Mouse (Mus musculus) left cerebral cortex, adult 2 months (tissue): ENCODE data around the gene Selenov. TPM values are rescaled to one million over a fixed set of nuclear protein-coding genes. Genes with fewer than 3 reads are reported as not detected.

Experiments used
- DNase-seq, 2 experiments: peaks; one replicate each; pipeline ENCODE4 v3.0.0; 2021 to 2022; ENCODE audit warnings: low spot score in 2 of 2, mixed read lengths in 1 of 2; ENCODE audit errors: extremely low spot score in 1 of 2
- H3K27ac ChIP-seq: fragments of 200-600 bp; 2 replicates; pipeline ENCODE4 v1.8.1; 2022
- H3K4me3 ChIP-seq: fragments of 200-600 bp; 2 replicates; pipeline ENCODE4 v1.8.1; 2022
- CTCF ChIP-seq: fragments of 200-600 bp; IDR thresholded peaks from 2 replicates; pipeline ENCODE4 v1.8.1; 2022; ENCODE audit warnings: antibody characterized with exemption, mild to moderate bottlenecking, moderate library complexity
- intact Hi-C: fragments of 180-260 bp; cut with DNase I; formaldehyde crosslinking; loops from one replicate; pipeline ENCODE4 v1.15.1; 2025
- total RNA-seq, 2 experiments: library from RNA; stranded (reverse); gene quantifications; 2 replicates each; pipeline ENCODE4 v1.2.3; 2021

Selenov gene
- total RNA-seq, 2 experiments from 2014 or later, result 0.79 to 1.1 TPM

- intact Hi-C loops, result loop anchor here (5.0 kb wide), 1 partner anchor 59 kb away; the partner anchor contains the start of gene Supt5
- peak overlapping the region; percentile 92 for H3K27ac ChIP-seq
- TF ChIP-seq CTCF, result no peak
- no peak for DNase-seq
- peak overlapping the region; percentile 76 for H3K4me3 ChIP-seq
Observed at GRCm38 (mm10) chr7:28278279-28278652, 12.7 kb downstream of the Selenov start.

DNA sequence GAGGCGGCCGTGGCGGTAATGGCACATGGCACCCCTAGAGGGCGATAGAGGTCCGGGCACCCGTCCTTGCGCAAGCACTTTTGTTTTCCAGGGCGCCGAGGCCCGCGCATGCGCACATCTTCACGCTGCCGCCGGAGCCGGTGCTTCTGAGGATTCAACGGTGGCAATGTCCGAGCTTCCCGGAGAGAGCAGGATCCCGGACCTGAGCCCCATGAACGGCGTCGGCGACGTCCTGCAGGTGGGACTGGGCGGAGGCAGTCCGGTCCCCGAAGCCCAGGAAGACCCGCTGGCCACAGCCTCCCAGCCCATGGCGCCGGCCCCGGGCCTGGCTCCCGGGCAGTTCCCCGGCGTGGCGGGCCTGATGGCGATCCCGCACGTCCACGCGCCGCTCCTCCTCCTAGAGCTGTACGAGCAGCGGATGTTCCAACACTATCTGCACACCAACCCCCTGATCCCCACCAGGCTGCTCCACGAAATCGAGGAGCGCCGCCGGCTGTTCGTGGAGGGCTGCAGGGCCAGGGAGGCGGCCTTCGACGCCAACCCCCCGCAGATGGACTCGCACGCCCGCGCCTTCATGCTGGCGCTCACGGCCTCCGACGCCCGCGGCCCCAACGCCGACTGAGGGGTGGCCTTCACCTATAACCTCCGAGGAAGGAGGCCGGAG, 13.2 kb downstream of the Selenov start, which contains the start of gene Eid2b:
Gene Eid2b (plus strand): TSS at position 125 of the 664 bp plus-strand sequence.
- peak within 1 kb of the TSS; percentile 92 for H3K27ac ChIP-seq
- peak; percentile 98 for TF ChIP-seq CTCF
- peak; percentile 96 to 98 for DNase-seq
- peak within 1 kb of the TSS; percentile 76 for H3K4me3 ChIP-seq
- intact Hi-C loops, result loop anchor here (5.0 kb wide), 1 partner anchor 60 kb away; the partner anchor contains the start of gene Supt5

- intact Hi-C loops, result loop anchor here (5.0 kb wide), 1 partner anchor 60 kb away; the partner anchor contains the start of gene Supt5
- H3K4me3 ChIP-seq, result no peak overlapping the region
- no peak for TF ChIP-seq CTCF
- DNase-seq, result no peak
- H3K27ac ChIP-seq, result no peak overlapping the region
Observed at GRCm38 (mm10) chr7:28277237-28277614, 13.8 kb downstream of the Selenov start.

DNA sequence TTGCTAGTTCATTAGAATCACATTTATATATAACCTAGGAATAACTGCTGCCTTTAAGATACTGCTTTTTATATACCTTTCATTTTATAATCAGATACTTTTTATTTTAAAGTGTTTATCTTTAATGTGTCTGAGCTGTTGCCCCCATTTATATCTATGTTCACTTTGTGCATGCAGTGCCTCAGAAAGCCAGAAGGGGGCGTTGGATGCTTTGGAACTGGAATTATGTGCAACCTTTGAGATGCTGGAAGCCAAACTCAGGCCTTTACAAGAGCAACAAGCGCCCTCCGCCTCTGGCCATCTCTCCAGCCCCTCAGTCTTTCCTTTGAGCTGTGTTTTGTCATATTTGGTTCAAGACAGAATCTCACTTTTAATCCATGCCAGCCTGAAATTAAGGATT, 19.2 kb downstream of the Selenov start:
- peak; percentile 29 for TF ChIP-seq CTCF
- no peak overlapping the region for H3K27ac ChIP-seq
- no peak overlapping the region for H3K4me3 ChIP-seq
- DNase-seq, result no peak
- intact Hi-C loops, result no loop called here

GRCm38 (mm10) chr7:28269355-28269754, 21.6 kb downstream of the Selenov start:
- peak; percentile 21 for TF ChIP-seq CTCF
- DNase-seq, result no peak
- H3K27ac ChIP-seq, result no peak overlapping the region
- H3K4me3 ChIP-seq, result no peak overlapping the region
- intact Hi-C loops, result loop anchor here (5.0 kb wide), 1 partner anchor 62 kb away; no protein-coding TSS in a partner anchor

DNA sequence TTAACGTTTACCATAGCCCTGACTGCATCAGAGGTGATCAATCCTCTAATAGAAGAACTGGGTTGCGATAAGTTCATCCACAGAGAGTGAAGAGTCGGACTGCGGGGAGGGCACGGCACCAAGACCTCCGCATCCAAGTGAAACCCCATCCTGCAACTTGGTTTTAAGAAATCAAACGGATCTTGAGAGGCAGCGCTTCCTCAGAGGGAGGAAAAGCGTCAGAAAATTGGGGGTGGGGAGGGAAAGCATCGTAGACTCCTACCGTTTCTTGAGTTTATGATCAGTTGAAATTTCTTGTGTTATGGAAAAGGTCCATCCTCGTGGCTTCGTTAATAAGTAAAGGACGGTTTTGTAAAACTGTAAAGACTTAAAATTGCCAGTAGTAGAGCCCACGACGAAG, 22.4 kb downstream of the Selenov start:
- peak overlapping the region; percentile 57 for H3K4me3 ChIP-seq
- intact Hi-C loops, result loop anchor here (5.0 kb wide), 1 partner anchor 61 kb away; no protein-coding TSS in a partner anchor
- no peak for DNase-seq
- TF ChIP-seq CTCF, result no peak
- H3K27ac ChIP-seq, result peak overlapping the region; percentile 88

DNA sequence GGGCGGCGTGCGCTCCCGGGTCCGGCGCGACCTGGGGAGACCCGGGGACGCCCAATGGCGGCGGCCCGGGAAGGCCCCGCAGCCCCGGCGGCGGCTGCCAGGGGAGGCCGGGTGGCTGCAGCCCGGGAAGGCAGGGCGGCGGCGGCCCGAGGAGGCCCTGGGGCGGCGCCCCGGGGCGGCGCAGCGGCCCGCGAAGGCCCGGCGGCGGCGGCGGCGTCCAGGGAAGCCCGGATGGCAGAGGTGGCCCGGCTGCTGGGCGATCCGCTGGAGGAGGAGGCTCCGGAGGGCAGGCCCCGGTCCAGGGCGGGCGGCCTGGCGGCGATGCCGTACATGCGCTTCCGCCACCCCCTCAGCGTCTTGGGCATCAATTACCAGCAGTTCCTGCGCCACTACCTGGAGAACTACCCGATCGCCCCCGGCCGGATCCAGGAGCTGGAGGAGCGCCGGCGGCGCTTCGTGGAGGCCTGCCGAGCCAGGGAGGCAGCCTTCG, 22.9 kb downstream of the Selenov start:
- peak; percentile 54 to 69 for DNase-seq
- intact Hi-C loops, result loop anchor here (5.0 kb wide), 1 partner anchor 61 kb away; no protein-coding TSS in a partner anchor
- TF ChIP-seq CTCF, result no peak
- H3K4me3 ChIP-seq, result peak overlapping the region; percentile 57
- peak overlapping the region; percentile 88 for H3K27ac ChIP-seq

GRCm38 (mm10) chr7:28267129-28268041, 23.6 kb downstream of the Selenov start, which contains the start of gene Eid2:
TSS of gene Eid2 (plus strand) at chr7:28267881.
- intact Hi-C loops, result loop anchor here (5.0 kb wide), 1 partner anchor 60 kb away; no protein-coding TSS in a partner anchor
- Histone ChIP-seq H3K4me3 (peak within 1 kb of the TSS; percentile 57), H3K27ac (peak within 1 kb of the TSS; percentile 88)
- DNase-seq, result peak; percentile 91 to 92
- TF ChIP-seq CTCF, result no peak; the same call in none of the 2 replicates

GRCm38 (mm10) chr7:28265391-28265790, 25.6 kb downstream of the Selenov start:
- TF ChIP-seq CTCF, result no peak
- H3K27ac ChIP-seq, result no peak overlapping the region
- no peak overlapping the region for H3K4me3 ChIP-seq
- DNase-seq, result no peak
- intact Hi-C loops, result loop anchor here (5.0 kb wide), 1 partner anchor 58 kb away; no protein-coding TSS in a partner anchor

DNA sequence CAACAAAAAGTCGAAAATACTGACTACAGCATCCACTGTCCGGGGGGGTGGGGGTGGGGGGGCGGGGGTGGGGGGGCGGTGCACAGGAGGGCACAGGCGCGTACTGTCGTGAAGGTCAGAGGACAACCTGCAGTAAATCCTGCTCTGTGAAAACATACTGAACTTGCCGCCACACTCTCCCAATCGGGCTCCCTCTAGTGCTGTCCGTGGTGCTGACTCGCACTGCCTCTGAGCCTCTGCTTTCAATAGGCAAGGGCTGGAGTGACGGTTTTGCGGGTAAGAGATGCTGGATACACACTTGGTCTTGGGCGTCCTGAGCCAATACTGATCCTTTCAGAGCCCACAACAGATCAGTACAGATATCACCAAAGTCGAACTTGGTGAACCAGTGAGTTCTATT, 27.2 kb downstream of the Selenov start:
- DNase-seq, result no peak
- intact Hi-C loops, result no loop called here
- no peak overlapping the region for H3K4me3 ChIP-seq
- H3K27ac ChIP-seq, result no peak overlapping the region
- TF ChIP-seq CTCF, result peak; percentile 17; the same call in 1 of the 2 replicates

DNA sequence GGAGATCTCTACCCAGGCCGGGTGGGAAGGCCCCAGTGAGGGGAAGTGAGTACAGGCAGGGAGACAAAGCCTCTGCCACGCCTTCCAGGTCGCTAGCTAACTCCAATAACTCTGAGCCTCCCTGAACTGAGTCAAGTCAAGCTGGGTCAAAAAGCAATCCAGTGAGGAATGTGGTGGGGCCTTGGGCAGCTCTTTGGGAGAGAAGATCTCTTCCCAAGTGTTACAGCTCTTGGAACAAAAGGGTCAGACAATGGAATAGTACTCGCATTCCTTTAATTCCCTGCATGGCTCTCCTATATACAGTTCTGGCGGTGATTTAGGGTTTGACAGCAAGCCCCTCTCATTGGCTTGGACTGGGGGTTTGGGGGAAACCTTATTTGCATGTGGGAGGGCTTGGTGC, 28.1 kb downstream of the Selenov start:
- TF ChIP-seq CTCF, result no peak
- Histone ChIP-seq H3K27ac (no peak overlapping the region), H3K4me3 (no peak overlapping the region)
- no peak for DNase-seq
- intact Hi-C loops, result no loop called here
